Mouse (Mus musculus) liver, adult 2 months (tissue): ENCODE data around the gene Adamts17.

Source experiments
- CTCF ChIP-seq: fragments of 200-500 bp; IDR thresholded peaks from 2 replicates; pipeline ENCODE4 v1.5.1; 2011; ENCODE audit warnings: low read depth, low read length, control low read depth
- POLR2A ChIP-seq: fragments of 200-500 bp; IDR thresholded peaks from 2 replicates; pipeline ENCODE4 v1.6.1; 2011; ENCODE audit warnings: low read length, control low read depth; ENCODE audit not compliant: insufficient read depth; ENCODE audit errors: extremely low read depth

- TF ChIP-seq POLR2A: no peak
- TF ChIP-seq CTCF: no peak
Measured at GRCm38 (mm10) chr7:66957764-66958163, 118.2 kb downstream of the Adamts17 start.
